Mouse (Mus musculus): ENCODE results near the gene Blmh.

Gene Blmh

DNA sequence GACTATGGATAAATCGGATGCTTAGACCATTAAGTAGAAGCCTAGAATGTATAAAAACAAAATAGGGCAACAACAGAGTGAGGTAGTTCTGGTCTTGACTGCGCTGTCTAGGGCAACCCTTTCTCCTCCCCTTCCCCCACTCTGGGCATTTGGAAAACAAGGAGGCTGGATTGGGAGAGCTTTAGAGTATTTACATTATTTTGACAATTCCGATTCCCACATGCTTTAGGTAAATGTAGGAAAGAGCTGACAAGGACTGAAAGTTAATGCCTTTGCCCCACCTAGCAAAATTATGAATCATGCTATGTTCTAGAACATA is 7.4 kb upstream of the Blmh start:
- no peak for DNase-seq

DNA sequence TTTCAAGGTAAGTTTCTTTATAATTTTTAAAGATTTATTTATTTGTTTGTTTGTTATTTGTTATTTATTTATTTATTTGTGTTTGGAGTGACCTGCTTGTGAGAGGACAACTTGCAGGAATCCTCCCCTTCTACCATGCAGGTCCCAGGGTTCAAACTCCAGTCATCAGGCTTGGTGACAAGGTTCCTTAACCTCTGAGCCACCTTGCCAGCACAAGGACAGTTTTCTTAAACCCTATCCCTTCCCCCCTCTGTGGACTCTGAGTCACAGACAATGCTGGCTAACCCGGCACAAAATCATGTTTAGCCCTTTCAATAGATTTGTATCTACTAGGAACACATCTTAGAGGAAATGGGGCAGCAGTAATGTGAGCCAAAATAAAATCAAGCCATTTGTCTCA is 4.0 kb upstream of the Blmh start:
- DNase-seq: peak; percentile 57

DNA sequence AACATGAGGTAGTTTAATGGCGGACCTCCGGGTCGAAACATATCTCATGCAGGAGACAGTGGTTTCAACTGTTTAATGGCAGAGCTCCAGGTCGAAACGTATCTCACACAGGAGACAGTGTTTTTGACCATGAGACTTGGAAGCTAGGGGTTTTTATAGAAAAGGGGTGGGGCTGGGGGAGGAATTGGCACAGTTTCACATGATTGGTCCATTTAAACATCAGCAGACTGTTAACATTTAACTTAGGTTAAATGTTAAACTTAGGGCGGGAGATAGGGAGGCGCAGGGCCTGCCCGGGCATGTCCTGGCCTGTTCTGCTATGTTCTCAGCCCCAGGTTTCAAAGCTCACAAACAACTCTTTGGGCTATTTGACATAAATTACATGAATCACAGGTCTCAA is 4.0 kb downstream of the Blmh start:
- DNase-seq: peak; percentile 88

DNA sequence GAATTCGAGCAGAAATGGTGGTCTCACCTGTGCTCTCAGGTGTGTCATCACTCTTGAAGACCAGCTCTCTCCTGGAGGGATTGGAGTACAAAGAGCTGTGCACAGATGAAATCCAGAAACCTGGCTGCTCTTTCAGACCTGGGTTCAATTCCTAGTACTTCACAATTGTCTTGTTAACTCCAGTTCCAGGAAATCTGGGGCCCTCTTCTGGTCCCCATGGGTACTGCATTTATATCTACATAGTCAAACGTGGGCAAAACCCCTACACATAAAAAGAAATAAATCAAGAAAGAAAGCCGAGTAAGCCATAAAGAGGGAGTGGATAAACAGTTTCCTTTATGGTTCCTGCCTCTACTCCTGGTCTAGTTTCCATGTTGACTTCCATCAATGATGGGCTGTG is 8.6 kb downstream of the Blmh start:
- no peak for DNase-seq

- no peak for DNase-seq
Observed at GRCm38 (mm10) chr11:76936578-76936977, 12.0 kb downstream of the Blmh start.

GRCm38 (mm10) chr11:76944839-76945238 is 20.2 kb downstream of the Blmh start:
- no peak for DNase-seq

GRCm38 (mm10) chr11:76945386-76946202 is 21.0 kb downstream of the Blmh start:
- peak; percentile 95 for DNase-seq

DNA sequence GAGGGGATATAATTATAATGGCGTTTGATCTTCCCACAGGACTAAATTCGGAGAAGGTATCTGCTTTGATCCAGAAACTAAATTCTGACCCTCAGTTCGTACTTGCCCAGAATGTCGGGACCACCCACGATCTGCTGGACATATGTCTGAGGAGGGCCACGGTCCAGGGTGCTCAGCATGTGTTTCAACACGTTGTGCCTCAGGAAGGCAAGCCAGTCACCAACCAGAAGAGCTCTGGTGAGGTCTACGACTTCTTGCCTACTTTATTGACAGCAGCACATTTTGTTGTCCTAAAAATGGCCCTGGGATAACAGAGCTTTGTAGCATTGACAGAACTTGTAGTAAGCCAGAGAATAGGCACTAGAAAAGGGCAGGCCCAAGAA is 21.6 kb downstream of the Blmh start:
- no peak for DNase-seq

DNA sequence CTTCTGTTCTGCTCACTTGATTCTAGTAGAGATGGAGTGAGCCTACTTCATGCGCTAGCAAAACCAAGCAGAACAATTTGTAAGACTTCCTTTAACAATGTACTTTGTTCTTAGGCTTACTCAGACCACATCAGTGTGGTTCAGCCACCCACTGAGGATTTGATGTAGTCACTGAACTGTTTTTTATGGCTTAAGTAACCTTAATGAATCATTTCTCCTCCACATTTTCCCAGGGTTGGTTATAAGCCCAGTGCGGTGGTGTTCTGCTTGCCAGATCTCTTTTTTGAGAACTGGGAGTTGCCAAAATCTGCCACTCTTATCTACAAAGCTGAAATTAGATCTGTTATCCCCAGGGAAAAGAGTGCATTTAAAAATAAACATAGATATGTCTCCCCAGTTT is 28.9 kb downstream of the Blmh start:
- DNase-seq: peak; percentile 42

GRCm38 (mm10) chr11:76965703-76966102 is 41.1 kb downstream of the Blmh start:
- no peak for DNase-seq

GRCm38 (mm10) chr11:76970328-76970727 is 45.7 kb downstream of the Blmh start:
- no peak for DNase-seq

DNA sequence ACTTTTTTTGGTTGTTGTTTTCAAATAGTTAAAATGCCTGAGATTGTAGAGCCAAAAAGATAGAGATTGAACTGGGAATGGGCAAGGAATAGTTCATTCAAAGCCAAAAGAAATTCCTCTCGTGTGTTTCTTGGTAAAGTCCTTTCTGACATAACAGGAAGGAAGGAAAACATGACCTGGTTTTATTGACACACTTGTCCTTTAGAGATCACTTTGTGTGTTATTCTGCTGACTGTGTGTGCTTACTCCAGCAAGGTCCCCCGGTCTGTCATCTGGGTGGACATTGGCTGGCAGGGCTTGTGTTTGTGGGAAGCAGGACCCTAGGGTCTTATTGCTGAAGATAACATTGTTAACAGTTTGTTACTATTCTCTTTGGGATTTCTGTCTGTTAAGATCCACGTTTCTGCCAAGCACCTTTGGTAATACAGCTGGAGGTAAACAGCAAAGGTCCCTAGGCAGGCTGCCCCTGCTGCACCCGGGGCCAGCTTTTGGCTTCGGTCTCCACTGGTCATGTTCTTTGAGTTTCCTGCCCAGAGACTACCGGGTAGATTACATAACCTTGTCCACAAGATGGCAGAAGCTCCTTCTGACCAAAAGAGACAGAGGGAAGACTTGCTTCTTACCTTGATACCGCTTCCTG is 50.2 kb downstream of the Blmh start:
- peak; percentile 30 for DNase-seq

- no peak for DNase-seq
Observed at GRCm38 (mm10) chr11:76981570-76982141, 57.0 kb downstream of the Blmh start.

DNA sequence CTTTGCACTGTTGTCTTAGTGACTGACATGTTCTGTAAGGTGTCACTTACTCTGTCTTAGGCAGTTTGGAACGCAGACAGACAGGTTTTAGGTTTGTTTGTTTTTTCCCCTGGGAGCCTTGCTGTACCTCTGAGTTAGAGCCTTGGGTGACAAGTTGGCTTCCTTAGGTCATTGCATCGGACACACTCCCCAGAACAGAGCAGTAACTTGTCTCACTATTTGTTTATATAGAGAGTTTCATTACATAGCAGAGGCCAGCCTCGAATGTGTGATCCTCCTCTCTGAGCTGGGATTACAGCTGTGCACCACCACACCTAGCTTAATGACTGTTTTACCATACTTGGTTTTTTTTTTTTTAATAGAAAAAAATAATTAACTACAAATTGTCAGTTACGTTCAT is 57.8 kb downstream of the Blmh start:
- DNase-seq: no peak

- DNase-seq: no peak
Observed at GRCm38 (mm10) chr11:76983641-76984040, 59.0 kb downstream of the Blmh start.

DNA sequence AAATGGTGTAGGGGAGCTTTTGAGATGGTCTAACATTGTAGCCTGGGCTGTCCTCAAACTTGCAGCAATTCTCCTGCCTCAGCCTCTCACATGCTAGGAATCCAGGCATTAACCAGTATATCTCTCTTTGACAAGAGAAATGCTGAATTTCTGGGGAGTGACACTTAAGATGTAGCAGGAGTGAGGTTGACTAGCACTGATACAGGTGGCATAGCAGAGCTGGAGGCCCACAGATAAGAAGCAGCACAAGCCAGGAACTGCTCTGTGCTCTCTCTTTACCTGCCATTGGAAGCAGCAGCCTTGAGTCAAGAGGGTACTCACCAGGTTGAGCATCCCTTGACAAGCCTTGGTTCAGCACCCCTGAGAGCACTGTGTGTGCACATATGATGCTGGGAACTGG is 59.6 kb downstream of the Blmh start:
- no peak for DNase-seq

DNA sequence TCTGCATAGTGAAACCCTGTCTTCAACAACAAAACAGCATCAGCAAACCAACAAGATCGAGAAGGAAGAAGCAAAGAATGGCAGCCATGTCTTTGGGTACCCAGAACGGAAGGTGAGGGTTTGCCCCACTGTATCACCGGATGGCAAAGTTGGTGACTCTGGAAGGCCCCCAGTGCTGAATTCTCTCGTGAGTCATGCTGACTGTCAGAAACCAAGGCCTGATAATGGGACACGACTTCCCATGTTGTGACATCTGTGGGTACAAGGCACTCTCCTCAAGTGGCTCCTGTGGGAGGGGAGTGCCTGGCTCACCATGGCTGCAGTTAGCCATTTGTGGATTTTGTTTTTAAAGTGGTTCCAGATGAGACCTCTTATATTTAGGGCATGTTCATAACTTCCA is 66.2 kb downstream of the Blmh start:
- DNase-seq: no peak

GRCm38 (mm10) chr11:76992886-76993285 is 68.3 kb downstream of the Blmh start:
- no peak for DNase-seq

DNA sequence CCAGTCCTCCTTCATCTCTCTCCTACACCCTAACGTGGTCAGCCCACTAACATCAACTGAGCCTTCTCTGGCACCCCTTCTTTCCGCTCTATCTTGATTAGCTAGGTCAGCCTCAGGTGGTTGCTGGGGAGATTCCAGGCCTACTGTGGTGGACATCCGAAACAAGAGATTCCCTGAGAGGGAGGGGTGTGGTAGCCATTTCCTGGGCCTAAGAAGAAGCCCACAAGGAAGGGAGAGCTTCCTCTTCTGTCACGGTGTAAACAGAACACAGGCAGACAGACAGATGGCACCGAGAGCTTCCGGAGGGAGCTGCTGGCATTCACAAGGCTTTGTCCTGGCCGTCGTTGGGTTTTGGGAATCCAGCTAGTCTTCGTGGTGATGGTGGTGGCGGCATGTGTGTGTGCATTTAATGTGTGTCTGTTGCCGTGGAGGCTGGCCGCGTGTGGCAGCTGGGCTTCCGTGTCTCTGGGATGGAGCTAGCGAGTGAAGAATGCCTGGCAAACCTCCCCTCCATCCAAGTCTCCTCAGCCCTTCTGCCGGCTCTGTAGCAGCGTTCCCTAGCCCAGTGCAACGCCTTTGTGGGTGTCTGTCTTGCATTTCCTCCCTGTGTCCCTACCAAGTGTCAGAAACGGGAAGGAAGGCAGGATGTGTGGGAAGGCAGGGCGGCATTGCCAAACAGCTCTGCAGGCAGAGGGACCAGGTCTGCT is 71.5 kb downstream of the Blmh start:
- no peak for DNase-seq

- DNase-seq: peak; percentile 82
Observed at GRCm38 (mm10) chr11:76997305-76997704, 72.7 kb downstream of the Blmh start.

- no peak for DNase-seq
Observed at GRCm38 (mm10) chr11:76997916-76998704, 73.5 kb downstream of the Blmh start, which contains the start of gene Slc6a4. Gene Slc6a4, plus strand, starts transcription at chr11:76998603.

GRCm38 (mm10) chr11:76998705-76999226 is 74.2 kb downstream of the Blmh start:
- DNase-seq: no peak

- no peak for DNase-seq
Observed at GRCm38 (mm10) chr11:77000741-77001140, 76.1 kb downstream of the Blmh start.
